Mouse (Mus musculus): ENCODE measurements at regions not wholly inside any gene's neighbourhood (a gene's known extent, or its start where the extent isn't known, plus 50 kb on each side); places are given as distances from the start of the nearest gene placed in this dataset.
"Not testable (repeated sequence)": the region's sequence is repeated elsewhere in the genome, so short reads cannot be mapped to it uniquely, and the experiment has no call there.

- ATAC-seq, result no peak
- WGBS, result 57% methylated on average over 1 of the region's 1 CpGs
These were observed 133.1 kb downstream of the Zxdb start for GRCm38 (mm10) chrX:94857501-94857900.

GRCm38 (mm10) chrX:94857954-94858353 lies 133.6 kb downstream of the Zxdb start:
- 61% methylated on average over 4 of the region's 4 CpGs for WGBS
- no peak overlapping the region for H3K4me3 ChIP-seq (replicated peaks; ENCODE audit: low read length)
- no peak overlapping the region for H3K27ac ChIP-seq (ENCODE audit: low read length)
- no peak overlapping the region for H3K4me2 ChIP-seq (ENCODE audit: low read length)
- no peaks in the 10 kb centered on the region for H3K4me1 ChIP-seq (replicated peaks; ENCODE audit: control insufficient read depth, insufficient read depth, low read length)
- H3K36me3 ChIP-seq (ENCODE audit: control insufficient read depth, insufficient read depth), result no peaks in the 10 kb centered on the region
- H3K9ac ChIP-seq (replicated peaks; ENCODE audit: low read depth, low read length), result no peak overlapping the region
- no peaks in the 10 kb centered on the region for H3K27me3 ChIP-seq (replicated peaks; ENCODE audit: control insufficient read depth, insufficient read depth, low read length)
- H3K9me3 ChIP-seq (ENCODE audit: control insufficient read depth, low read length), result no peaks in the 10 kb centered on the region
- ATAC-seq, result no peak

More at GRCm38 (mm10) chrX:94857501-94857900, 133.1 kb downstream of the Zxdb start:
- no peaks in the 10 kb centered on the region for H3K36me3 ChIP-seq (ENCODE audit: control insufficient read depth, insufficient read depth)
- H3K9ac ChIP-seq (replicated peaks; ENCODE audit: low read depth, low read length), result no peak overlapping the region
- no peak overlapping the region for H3K4me2 ChIP-seq (ENCODE audit: low read length)
- H3K4me3 ChIP-seq (replicated peaks; ENCODE audit: low read length), result no peak overlapping the region
- H3K27ac ChIP-seq (ENCODE audit: low read length), result no peak overlapping the region
- H3K27me3 ChIP-seq (replicated peaks; ENCODE audit: control insufficient read depth, insufficient read depth, low read length), result no peaks in the 10 kb centered on the region
- no peaks in the 10 kb centered on the region for H3K4me1 ChIP-seq (replicated peaks; ENCODE audit: control insufficient read depth, insufficient read depth, low read length)
- no peaks in the 10 kb centered on the region for H3K9me3 ChIP-seq (ENCODE audit: control insufficient read depth, low read length)

- Histone ChIP-seq H3K36me3 (ENCODE audit: control insufficient read depth, insufficient read depth) (no peaks in the 10 kb centered on the region), H3K4me3 (replicated peaks; ENCODE audit: low read length) (no peak overlapping the region), H3K9me3 (ENCODE audit: control insufficient read depth, low read length) (no peaks in the 10 kb centered on the region), H3K9ac (replicated peaks; ENCODE audit: low read depth, low read length) (no peak overlapping the region), H3K27me3 (replicated peaks; ENCODE audit: control insufficient read depth, insufficient read depth, low read length) (no peaks in the 10 kb centered on the region), H3K4me1 (replicated peaks; ENCODE audit: control insufficient read depth, insufficient read depth, low read length) (0 out of 2 replicates have a peak, but pooled peaks cover 2% of the 10 kb centered on the region), H3K4me2 (ENCODE audit: low read length) (no peak overlapping the region), H3K27ac (ENCODE audit: low read length) (no peak overlapping the region)
- no CpG with 5 or more reads among the region's 1 CpGs for WGBS
- ATAC-seq, result no peak
These were observed 138.8 kb downstream of the Zxdb start for GRCm38 (mm10) chrX:94863123-94863522.

GRCm38 (mm10) chrX:94865531-94866502 lies 141.4 kb downstream of the Zxdb start:
- H3K9me3 ChIP-seq (ENCODE audit: control insufficient read depth, low read length), result no peaks in the 10 kb centered on the region
- H3K4me1 ChIP-seq (replicated peaks; ENCODE audit: control insufficient read depth, insufficient read depth, low read length), result 0 out of 2 replicates have a peak, but pooled peaks cover 2% of the 10 kb centered on the region
- H3K4me2 ChIP-seq (ENCODE audit: low read length), result peak overlapping the region; percentile 54
- peak; percentile 99 for ATAC-seq
- no peaks in the 10 kb centered on the region for H3K36me3 ChIP-seq (ENCODE audit: control insufficient read depth, insufficient read depth)
- no peak overlapping the region for H3K27ac ChIP-seq (ENCODE audit: low read length)
- peak overlapping the region; percentile 32; the same call in 1 of the 2 replicates for H3K9ac ChIP-seq (replicated peaks; ENCODE audit: low read depth, low read length)
- H3K27me3 ChIP-seq (replicated peaks; ENCODE audit: control insufficient read depth, insufficient read depth, low read length), result no peaks in the 10 kb centered on the region
- WGBS, result 17% methylated on average over 16 of the region's 18 CpGs
- peak overlapping the region; percentile 35 for H3K4me3 ChIP-seq (replicated peaks; ENCODE audit: low read length)

GRCm38 (mm10) chrX:94883547-94883946 lies 142.9 kb downstream of the Spin4 start:
- not testable (repeated sequence) for H3K4me3 ChIP-seq (replicated peaks; ENCODE audit: low read length); H3K9me3 ChIP-seq (ENCODE audit: control insufficient read depth, low read length); H3K27me3 ChIP-seq (replicated peaks; ENCODE audit: control insufficient read depth, insufficient read depth, low read length); H3K4me2 ChIP-seq (ENCODE audit: low read length); H3K36me3 ChIP-seq (ENCODE audit: control insufficient read depth, insufficient read depth); H3K9ac ChIP-seq (replicated peaks; ENCODE audit: low read depth, low read length); ATAC-seq; H3K27ac ChIP-seq (ENCODE audit: low read length); H3K4me1 ChIP-seq (replicated peaks; ENCODE audit: control insufficient read depth, insufficient read depth, low read length)
- WGBS, result 93% methylated on average over 2 of the region's 2 CpGs
